Mouse (Mus musculus) ES-Bruce4 (cell line): Measurements from ENCODE around the gene Acsl1.

Experiments
- CTCF ChIP-seq: IDR thresholded peaks from one replicate; pipeline ENCODE4 v1.8.1; 2011; ENCODE audit warnings: low read depth, low read length
- EP300 ChIP-seq: IDR thresholded peaks from 2 replicates; pipeline ENCODE4 v1.6.1; 2011; ENCODE audit warnings: low read depth, low read length; ENCODE audit not compliant: insufficient read depth
- POLR2A ChIP-seq: IDR thresholded peaks from one replicate; pipeline ENCODE4 v1.8.1; 2011; ENCODE audit warnings: low read length; ENCODE audit not compliant: insufficient read depth

- TF ChIP-seq POLR2A (no peak), EP300 (no peak), CTCF (no peak)
These were observed 80.2 kb downstream of the Acsl1 start for GRCm38 (mm10) chr8:46551029-46551428.
